Mouse (Mus musculus): ENCODE data around the gene Mthfd1l. TPM values are rescaled to one million over a fixed set of nuclear protein-coding genes. Genes with fewer than 3 reads are reported as not detected.

Gene Mthfd1l
- total and polyA plus RNA-seq, 3 experiments, result 84.0 to 94.8 (median 90.3) TPM

DNA sequence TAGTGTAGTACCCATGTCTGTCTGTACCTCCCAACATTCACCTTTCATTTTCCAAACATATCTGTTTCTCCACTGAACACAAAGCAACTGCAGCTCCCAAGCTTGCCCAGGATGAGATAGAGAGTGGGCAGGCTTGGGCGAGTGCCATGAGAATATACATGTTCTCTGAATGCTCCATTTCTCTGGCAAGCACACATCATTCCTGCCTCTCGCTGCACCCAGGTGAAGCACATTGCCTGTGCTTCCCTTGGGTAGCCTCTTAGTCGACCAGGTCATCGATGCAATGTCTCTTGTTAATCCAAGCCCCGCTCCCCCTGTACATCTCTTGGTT, 140.4 kb downstream of the Mthfd1l start:
- Histone ChIP-seq H3K27ac (ENCODE audit: insufficient read depth, low read depth) (no peak overlapping the region), H3K79me2 (replicated peaks; ENCODE audit: control insufficient read depth, extremely low read depth, insufficient read depth, poor library complexity, severe bottlenecking) (no peaks in the 10 kb centered on the region), H3K9ac (ENCODE audit: insufficient read depth, low read depth) (no peak overlapping the region), H3K9me3 (replicated peaks; ENCODE audit: low read length) (no peaks in the 10 kb centered on the region), H3K36me3 (replicated peaks in 1 of 2; ENCODE audit: control insufficient read depth in 1 of 2, insufficient read depth in 1 of 2, low read length in 1 of 2) (peaks cover 29 to 82% of the 10 kb centered on the region in 2 experiments), H3K4me2 (ENCODE audit: insufficient read depth, low read depth, poor library complexity, severe bottlenecking) (no peak overlapping the region), H3K4me1 (ENCODE audit: control insufficient read depth in 1 of 2, insufficient read depth in 2 of 2) (peaks cover 0 to 13% of the 10 kb centered on the region in 2 experiments; a peak in 2 of 4 replicates), H3K27me3 (replicated peaks) (no peaks in the 10 kb centered on the region), H3K4me3 (replicated peaks in 1 of 3; ENCODE audit: low read depth in 2 of 3, low read length in 2 of 3, poor library complexity in 1 of 3) (no peak overlapping the region)
- DNase-seq (ENCODE audit: extremely low read depth), result no peak
- TF ChIP-seq MAX (IDR thresholded peaks at IDR 0.05; ENCODE audit: low read length), result no peak
- TF ChIP-seq NRF1 (IDR thresholded peaks at IDR 0.05; ENCODE audit: low read depth, low read length), result no peak
- no peak for TF ChIP-seq E2F4 (IDR thresholded peaks at IDR 0.05; ENCODE audit: insufficient replicate concordance, low read depth, low read length)
- no peak for TF ChIP-seq USF1 (IDR thresholded peaks at IDR 0.05; ENCODE audit: low read depth, low read length)
- TF ChIP-seq JUND (conservative IDR thresholded peaks at IDR 0.05; ENCODE audit: low read depth, low read length), result no peak
- TF ChIP-seq TCF12 (IDR thresholded peaks at IDR 0.05; ENCODE audit: low read depth, low read length), result no peak
- in situ Hi-C loops (cut with MboI; ENCODE audit: low pct_ligation_motif_present, low pct_unique_long_range_greater_than_20kb, low sequenced_read_pairs) (no loop called here), dilution Hi-C loops (cut with MboI; ENCODE audit: extremely low pct_ligation_motif_present, extremely low pct_unique_long_range_greater_than_20kb, low sequenced_read_pairs) (no loop called here)

DNA sequence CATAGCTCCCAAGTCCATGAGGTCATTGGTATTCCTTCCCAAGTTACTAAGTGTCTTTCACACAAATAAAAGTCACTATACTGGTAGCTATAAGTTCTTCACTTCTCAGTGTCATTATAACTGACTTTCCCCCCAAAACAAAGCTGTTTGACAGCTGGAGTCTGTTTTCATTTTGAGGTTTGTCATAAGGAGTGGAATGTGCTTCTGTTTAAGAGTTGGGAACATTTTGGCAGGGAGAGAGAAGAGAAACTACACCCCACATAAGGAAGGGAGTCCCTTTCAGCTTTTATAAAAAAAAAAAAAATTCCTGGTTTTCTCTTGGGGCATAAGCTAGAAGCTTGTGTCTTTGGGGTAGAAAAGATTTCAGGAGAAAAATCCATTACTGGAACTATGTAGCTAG, 143.7 kb downstream of the Mthfd1l start:
- in situ Hi-C loops (cut with MboI; ENCODE audit: low pct_ligation_motif_present, low pct_unique_long_range_greater_than_20kb, low sequenced_read_pairs), result no loop called here
- Histone ChIP-seq H3K79me2 (replicated peaks; ENCODE audit: control insufficient read depth, extremely low read depth, insufficient read depth, poor library complexity, severe bottlenecking) (no peaks in the 10 kb centered on the region), H3K27me3 (replicated peaks) (no peaks in the 10 kb centered on the region), H3K4me1 (ENCODE audit: control insufficient read depth in 1 of 2, insufficient read depth in 2 of 2) (peaks cover 0 to 2% of the 10 kb centered on the region in 2 experiments; a peak in 1 of 4 replicates), H3K27ac (ENCODE audit: insufficient read depth, low read depth) (no peak overlapping the region), H3K36me3 (replicated peaks in 1 of 2; ENCODE audit: control insufficient read depth in 1 of 2, insufficient read depth in 1 of 2, low read length in 1 of 2) (peaks cover 34 to 86% of the 10 kb centered on the region in 2 experiments), H3K4me2 (ENCODE audit: insufficient read depth, low read depth, poor library complexity, severe bottlenecking) (no peak overlapping the region), H3K4me3 (replicated peaks in 1 of 3; ENCODE audit: low read depth in 2 of 3, low read length in 2 of 3, poor library complexity in 1 of 3) (no peak overlapping the region), H3K9me3 (replicated peaks; ENCODE audit: low read length) (no peaks in the 10 kb centered on the region), H3K9ac (ENCODE audit: insufficient read depth, low read depth) (no peak overlapping the region)
- TF ChIP-seq MYC (IDR thresholded peaks at IDR 0.05; ENCODE audit: low read depth, low read length) (no peak), CTCF (conservative IDR thresholded peaks at IDR 0.05 in 1 of 2, IDR thresholded peaks at IDR 0.05 in 1 of 2; ENCODE audit: low read depth in 2 of 2, low read length in 2 of 2) (no peak), ZKSCAN1 (IDR thresholded peaks at IDR 0.05; ENCODE audit: borderline replicate concordance, low read depth, low read length) (no peak), PAX5 (IDR thresholded peaks at IDR 0.05; ENCODE audit: low read length) (no peak), POLR2AphosphoS2 (IDR thresholded peaks at IDR 0.05; ENCODE audit: low read depth, low read length) (no peak), HCFC1 (IDR thresholded peaks at IDR 0.05; ENCODE audit: low read depth, low read length) (no peak), ZMIZ1 (IDR thresholded peaks at IDR 0.05; ENCODE audit: low read depth, low read length) (no peak), KAT2A (IDR thresholded peaks at IDR 0.05; ENCODE audit: insufficient replicate concordance, low read length) (no peak)
- DNase-seq (ENCODE audit: extremely low read depth), result no peak
- dilution Hi-C loops (cut with MboI; ENCODE audit: extremely low pct_ligation_motif_present, extremely low pct_unique_long_range_greater_than_20kb, low sequenced_read_pairs), result no loop called here

DNA sequence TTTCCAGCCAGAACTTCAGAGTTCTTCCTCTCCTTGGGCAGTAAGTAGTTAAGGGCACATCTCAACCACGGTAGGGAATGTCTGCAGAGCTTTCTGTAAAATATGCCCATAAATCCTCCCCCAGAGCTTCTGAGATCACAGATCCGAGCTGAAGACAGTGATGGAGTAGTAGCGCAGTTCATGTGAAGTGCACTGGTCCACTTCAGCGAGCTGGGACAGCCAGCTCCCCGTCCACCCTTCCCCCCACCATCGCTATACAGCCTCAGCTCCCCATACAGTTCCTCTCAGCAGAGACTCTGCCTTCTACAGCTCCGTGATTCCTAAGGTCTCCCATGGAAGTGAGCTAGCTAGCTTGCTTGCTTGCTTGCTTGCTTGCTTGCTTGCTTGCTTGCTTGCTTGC, 144.2 kb downstream of the Mthfd1l start:
- no peak for DNase-seq (ENCODE audit: extremely low read depth)
- Histone ChIP-seq H3K27me3 (replicated peaks) (no peaks in the 10 kb centered on the region), H3K27ac (ENCODE audit: insufficient read depth, low read depth) (no peak overlapping the region), H3K4me1 (ENCODE audit: control insufficient read depth in 1 of 2, insufficient read depth in 2 of 2) (no peaks in the 10 kb centered on the region; a peak in 1 of 4 replicates), H3K4me3 (replicated peaks in 1 of 3; ENCODE audit: low read depth in 2 of 3, low read length in 2 of 3, poor library complexity in 1 of 3) (no peak overlapping the region), H3K9me3 (replicated peaks; ENCODE audit: low read length) (no peaks in the 10 kb centered on the region), H3K36me3 (replicated peaks in 1 of 2; ENCODE audit: control insufficient read depth in 1 of 2, insufficient read depth in 1 of 2, low read length in 1 of 2) (peaks cover 31 to 86% of the 10 kb centered on the region in 2 experiments), H3K4me2 (ENCODE audit: insufficient read depth, low read depth, poor library complexity, severe bottlenecking) (no peak overlapping the region), H3K79me2 (replicated peaks; ENCODE audit: control insufficient read depth, extremely low read depth, insufficient read depth, poor library complexity, severe bottlenecking) (no peaks in the 10 kb centered on the region), H3K9ac (ENCODE audit: insufficient read depth, low read depth) (no peak overlapping the region)
- in situ Hi-C loops (cut with MboI; ENCODE audit: low pct_ligation_motif_present, low pct_unique_long_range_greater_than_20kb, low sequenced_read_pairs), result no loop called here
- TF ChIP-seq NELFE (IDR thresholded peaks at IDR 0.05; ENCODE audit: low read depth, low read length) (no peak), POLR2A (IDR thresholded peaks at IDR 0.05; ENCODE audit: low read depth, low read length) (no peak), BHLHE40 (IDR thresholded peaks at IDR 0.05; ENCODE audit: low read depth, low read length) (no peak), SMC3 (IDR thresholded peaks at IDR 0.05; ENCODE audit: low read depth, low read length) (no peak), JUN (IDR thresholded peaks at IDR 0.05; ENCODE audit: insufficient read depth, low read depth, low read length) (no peak), IRF4 (IDR thresholded peaks at IDR 0.05; ENCODE audit: low read depth, low read length) (no peak), CHD1 (IDR thresholded peaks at IDR 0.05; ENCODE audit: low read depth, low read length) (no peak), TCF12 (IDR thresholded peaks at IDR 0.05; ENCODE audit: low read depth, low read length) (no peak), E2F4 (IDR thresholded peaks at IDR 0.05; ENCODE audit: insufficient replicate concordance, low read depth, low read length) (no peak), TBP (conservative IDR thresholded peaks at IDR 0.05; ENCODE audit: low read depth, low read length) (no peak), CTCF (conservative IDR thresholded peaks at IDR 0.05 in 1 of 2, IDR thresholded peaks at IDR 0.05 in 1 of 2; ENCODE audit: low read depth in 2 of 2, low read length in 2 of 2) (no peak), GABPA (IDR thresholded peaks at IDR 0.05; ENCODE audit: insufficient replicate concordance, low read depth, low read length) (no peak), KAT2A (IDR thresholded peaks at IDR 0.05; ENCODE audit: insufficient replicate concordance, low read length) (no peak)
- dilution Hi-C loops (cut with MboI; ENCODE audit: extremely low pct_ligation_motif_present, extremely low pct_unique_long_range_greater_than_20kb, low sequenced_read_pairs), result no loop called here
